Mouse (Mus musculus): ENCODE measurements around the gene Trim8.

Gene Trim8

GRCm38 (mm10) chr19:46552496-46552895, 51.0 kb downstream of the Trim8 start:
- DNase-seq (ENCODE audit: low read depth) = no peak

GRCm38 (mm10) chr19:46553541-46553955, 52.0 kb downstream of the Trim8 start:
- DNase-seq (ENCODE audit: low read depth) = no peak

- DNase-seq (ENCODE audit: low read depth) = no peak
Measured at GRCm38 (mm10) chr19:46558009-46558408, 56.5 kb downstream of the Trim8 start.

- DNase-seq (ENCODE audit: low read depth) = no peak
Measured at GRCm38 (mm10) chr19:46558631-46559030, 57.1 kb downstream of the Trim8 start.

GRCm38 (mm10) chr19:46562132-46562531, 60.6 kb downstream of the Trim8 start:
- peak; percentile 77 for DNase-seq (ENCODE audit: low read depth)

- no peak for DNase-seq (ENCODE audit: low read depth)
Measured at GRCm38 (mm10) chr19:46562581-46563515, 61.3 kb downstream of the Trim8 start.

GRCm38 (mm10) chr19:46563603-46564002, 62.1 kb downstream of the Trim8 start:
- no peak for DNase-seq (ENCODE audit: low read depth)

GRCm38 (mm10) chr19:46564043-46564462, 62.6 kb downstream of the Trim8 start:
- DNase-seq (ENCODE audit: low read depth) = no peak
